In genomic region chr16:65629186-65629585, GRCm38 (mm10) we compare ENCODE assay signal across 7 mouse cellular contexts.
DNase-seq lines count a peak whose midpoint lies in the region; ATAC-seq and TF ChIP-seq lines count a peak whose summit lies in the region.

No protein-coding gene starts in this region.

- H3K4me1 ChIP-seq in G1E (ENCODE audit: insufficient read depth, low read depth, low read length), result no peaks in the 10 kb centered on the region

- DNase-seq in G1E (ENCODE audit: low spot score), result peak; percentile 2
- DNase-seq in adrenal gland, adult 8-10 months, result peak; percentile 1
- peak; percentile 55 for DNase-seq in embryo, embryonic 9.5 days (ENCODE audit: extremely low spot score)
- DNase-seq in heart, adult 9 months (ENCODE audit: low spot score in 2 of 2), result peak; percentile 20 to 40
- DNase-seq in large intestine, adult 2 months (ENCODE audit: low read depth, low spot score), result peak; percentile 53
- peak; percentile 22 to 55 for DNase-seq in lung, adult 18-20 months
- peak; percentile 46 for DNase-seq in ovary, postnatal 14 days (ENCODE audit: low spot score)

- 0 out of 2 replicates have a peak, but pooled peaks have one; percentile 22 for TF ChIP-seq CTCF in G1E (IDR thresholded peaks at IDR 0.05; ENCODE audit: low read depth, low read length)

- ATAC-seq in G1E (ENCODE audit: extremely low read depth, insufficient number of reproducible peaks, low FRiP score, poor library complexity, severe bottlenecking), result peak; percentile 56

- no peaks in the 10 kb centered on the region for H3K9me3 ChIP-seq in G1E (replicated peaks)

- 2% methylated on average over 10 of the region's 10 CpGs for WGBS in large intestine, adult 2 months

- no peaks in the 10 kb centered on the region for H3K27me3 ChIP-seq in G1E (ENCODE audit: insufficient read depth, low read length)

- H3K4me3 ChIP-seq in G1E (ENCODE audit: low read depth, low read length), result peak overlapping the region; percentile 13; the same call in 1 of the 2 replicates

- H3K36me3 ChIP-seq in G1E (replicated peaks), result no peaks in the 10 kb centered on the region

Comparison
In these comparisons a context has a peak if more than half of its experiments do, and no peak if none do; other contexts are left out.
1. Peak in every context shown above with its lines: DNase-seq, ATAC-seq and H3K4me3 ChIP-seq.
2. DNase-seq: peak in every context shown above with its lines; median percentile 55 in embryo, embryonic 9.5 days; 53 in large intestine, adult 2 months; 46 in ovary, postnatal 14 days; 38 in lung, adult 18-20 months; 30 in heart, adult 9 months; 2 in G1E; 1 in adrenal gland, adult 8-10 months.